Comparison of ENCODE assay signal across 29 mouse cellular contexts in genomic region chr6:99053998-99054397, GRCm38 (mm10).
DNase-seq lines count a peak whose midpoint lies in the region; TF ChIP-seq lines count a peak whose summit lies in the region.
"Had no signal": no experiment of that assay in that cellular context is flagged by ENCODE, and none has a peak within 500 bp of the region (broad histone marks: within the 10 kb centered on the region; RNA-seq: fewer than 3 reads in every experiment).

No protein-coding gene starts in this region.

- 43% methylated on average over 2 of the region's 2 CpGs for WGBS in spleen, adult 2 months

- TF ChIP-seq CTCF in spleen, adult 2 months (IDR thresholded peaks at IDR 0.05; ENCODE audit: extremely low read depth, insufficient read depth, insufficient read length, insufficient replicate concordance): no peak

- H3ac ChIP-seq in myocyte (ENCODE audit: control insufficient read depth, insufficient read length): no peak overlapping the region

- no peak overlapping the region for H3K4me3 ChIP-seq in myocyte
- no peak overlapping the region for H3K4me3 ChIP-seq in spleen, adult 2 months (ENCODE audit: extremely low read depth, insufficient read depth, insufficient read length)
- H3K4me3 ChIP-seq: embryonic facial prominence, embryonic 10.5 days; embryonic facial prominence, embryonic 13.5 days; erythroblast, embryonic 14.5 days; forebrain, embryonic 12.5 days; forebrain, embryonic 15.5 days; heart, adult 2 months; heart, embryonic 12.5 days; heart, embryonic 15.5 days; hindbrain, embryonic 10.5 days had no signal

- H3K79me2 ChIP-seq in myocyte (ENCODE audit: control insufficient read depth, insufficient read depth): no peaks in the 10 kb centered on the region

- peak; percentile 88 for DNase-seq in A20 (ENCODE audit: low read depth, low spot score)
- DNase-seq in spleen, adult 2 months (ENCODE audit: low read depth in 1 of 2, low spot score in 2 of 2): peak; percentile 62 to 75
- DNase-seq in splenic B cell, adult 2 months (ENCODE audit: low read depth, low spot score): peak; percentile 84
- no peak for DNase-seq in left cerebral cortex, adult 9 months (ENCODE audit: low spot score in 2 of 2)
- no peak for DNase-seq in retina, postnatal 1 day
- DNase-seq in left cerebral cortex, adult 11 months (ENCODE audit: low spot score): no peak
- DNase-seq: adrenal gland, adult 8-10 months; adrenal gland, postnatal 25 days; cerebellum, adult 11-12 months; cerebellum, adult 8-10 months; cerebellum, postnatal 10 days; cerebellum, postnatal 36 days; embryo, embryonic 11 days; gastrocnemius, postnatal 10 days; gastrocnemius, postnatal 36 days; heart, postnatal 10 days; heart, postnatal 36 days had no signal

- H3K4me2 ChIP-seq in myocyte (ENCODE audit: low read depth): no peak overlapping the region
- H3K4me2 ChIP-seq: embryonic facial prominence, embryonic 13.5 days; forebrain, embryonic 12.5 days; forebrain, embryonic 15.5 days; heart, embryonic 12.5 days; heart, embryonic 15.5 days; hindbrain, embryonic 14.5 days had no signal

- H3K36me3 ChIP-seq in myocyte (ENCODE audit: control insufficient read depth, insufficient read depth): no peaks in the 10 kb centered on the region
- peaks cover 1% of the 10 kb centered on the region; the same call in 1 of the 2 replicates for H3K36me3 ChIP-seq in spleen, adult 2 months (ENCODE audit: control insufficient read depth, insufficient read depth, low read length)
- H3K36me3 ChIP-seq in splenic B cell, adult 2 months (ENCODE audit: control insufficient read depth, insufficient read depth, low read length, poor library complexity, severe bottlenecking): peaks cover 5% of the 10 kb centered on the region
- H3K36me3 ChIP-seq: embryonic facial prominence, embryonic 10.5 days; embryonic facial prominence, embryonic 13.5 days; forebrain, embryonic 12.5 days; forebrain, embryonic 15.5 days; heart, embryonic 12.5 days; heart, embryonic 15.5 days; hindbrain, embryonic 10.5 days had no signal

- no peak for TF ChIP-seq POLR2A in myocyte (IDR thresholded peaks at IDR 0.05; ENCODE audit: insufficient read length, low read depth)
- TF ChIP-seq POLR2A in spleen, adult 2 months (IDR thresholded peaks at IDR 0.05; ENCODE audit: low read depth, low read length): no peak

- no peaks in the 10 kb centered on the region for H3K27me3 ChIP-seq in myocyte (ENCODE audit: control insufficient read depth, insufficient read depth, insufficient read length)
- H3K27me3 ChIP-seq in spleen, adult 2 months (ENCODE audit: control insufficient read depth, insufficient read depth, low read length): no peaks in the 10 kb centered on the region
- no peaks in the 10 kb centered on the region for H3K27me3 ChIP-seq in splenic B cell, adult 2 months (ENCODE audit: control insufficient read depth, insufficient read depth, low read length, poor library complexity, severe bottlenecking)
- H3K27me3 ChIP-seq: forebrain, embryonic 12.5 days; forebrain, embryonic 15.5 days; heart, embryonic 12.5 days; heart, embryonic 15.5 days had no signal

- H3K4me1 ChIP-seq in spleen, adult 2 months (ENCODE audit: control insufficient read depth, insufficient read depth, insufficient read length): peaks cover 43% of the 10 kb centered on the region
- H3K4me1 ChIP-seq: forebrain, embryonic 12.5 days; forebrain, embryonic 15.5 days; hindbrain, embryonic 10.5 days had no signal

- peak overlapping the region; percentile 90 for H3K27ac ChIP-seq in spleen, adult 2 months (ENCODE audit: insufficient read depth, low read length)
- H3K27ac ChIP-seq: embryonic facial prominence, embryonic 10.5 days; embryonic facial prominence, embryonic 13.5 days; forebrain, embryonic 12.5 days; forebrain, embryonic 15.5 days; heart, adult 2 months; heart, embryonic 15.5 days; hindbrain, embryonic 10.5 days; hindbrain, embryonic 14.5 days; hindbrain, postnatal 0 days had no signal

TF ChIP-seq in myocyte, 11 proteins besides CTCF, POLR2A, EP300 and RAD21:
- TF ChIP-seq MYOG (IDR thresholded peaks at IDR 0.05; ENCODE audit: control insufficient read depth in 1 of 3, insufficient read depth in 1 of 3, insufficient read length in 2 of 3, low read depth in 2 of 3): peak in 1 of 3 experiments; percentile 47
- peak in 2 of 3 experiments; percentile 2 to 31 for TF ChIP-seq MYOD1 (IDR thresholded peaks at IDR 0.05; ENCODE audit: control insufficient read depth in 1 of 3, insufficient read length in 2 of 3, low read depth in 2 of 3)
- TF ChIP-seq TCF12 (IDR thresholded peaks at IDR 0.05; ENCODE audit: insufficient read depth, poor library complexity, severe bottlenecking): no peak
- TF ChIP-seq MAX (IDR thresholded peaks at IDR 0.05; ENCODE audit: low read depth): no peak

Comparison
In these comparisons a context has a peak if more than half of its experiments do, and no peak if none do; other contexts are left out.
1. DNase-seq: peak in A20 (single experiment), spleen, adult 2 months (2 of 2) and splenic B cell, adult 2 months (single experiment); none in left cerebral cortex, adult 9 months (0 of 2), retina, postnatal 1 day (single experiment) and left cerebral cortex, adult 11 months (single experiment).